Mouse (Mus musculus): ENCODE measurements around the gene Lin7a. TPM values are rescaled to one million over a fixed set of nuclear protein-coding genes. Genes with fewer than 3 reads are reported as not detected.

Gene Lin7a
- polyA plus RNA-seq, 1 experiment from 2014 or later: 7.1 TPM

- Histone ChIP-seq H3K4me1 (no peaks in the 10 kb centered on the region), H3K36me3 (replicated peaks) (no peaks in the 10 kb centered on the region), H3K4me2 (no peak overlapping the region), H3K27me3 (no peaks in the 10 kb centered on the region), H3K9ac (no peak overlapping the region), H3K27ac (no peak overlapping the region), H3K9me3 (no peaks in the 10 kb centered on the region), H3K4me3 (replicated peaks) (no peak overlapping the region)
- WGBS: 96% methylated on average over 1 of the region's 1 CpGs
- no peak for ATAC-seq (ENCODE audit: low FRiP score)
Observed at GRCm38 (mm10) chr10:107230851-107231130, 40.7 kb upstream of the Lin7a start.

- no peaks in the 10 kb centered on the region for H3K27me3 ChIP-seq
- 93% methylated on average over 4 of the region's 4 CpGs for WGBS
- H3K9me3 ChIP-seq: no peaks in the 10 kb centered on the region
- H3K4me2 ChIP-seq: no peak overlapping the region
- H3K36me3 ChIP-seq (replicated peaks): no peaks in the 10 kb centered on the region
- no peak overlapping the region for H3K27ac ChIP-seq
- ATAC-seq (ENCODE audit: low FRiP score): no peak
- H3K4me1 ChIP-seq: no peaks in the 10 kb centered on the region
- H3K4me3 ChIP-seq (replicated peaks): no peak overlapping the region
- no peak overlapping the region for H3K9ac ChIP-seq
Observed at GRCm38 (mm10) chr10:107231421-107232010, 40.0 kb upstream of the Lin7a start.

- no peak overlapping the region for H3K27ac ChIP-seq
- no peak overlapping the region for H3K4me2 ChIP-seq
- no peaks in the 10 kb centered on the region for H3K36me3 ChIP-seq (replicated peaks)
- no peak overlapping the region for H3K9ac ChIP-seq
- ATAC-seq (ENCODE audit: low FRiP score): no peak
- WGBS: 91% methylated on average over 2 of the region's 2 CpGs
- H3K9me3 ChIP-seq: no peaks in the 10 kb centered on the region
- no peaks in the 10 kb centered on the region for H3K27me3 ChIP-seq
- H3K4me1 ChIP-seq: no peaks in the 10 kb centered on the region
- H3K4me3 ChIP-seq (replicated peaks): no peak overlapping the region
Observed at GRCm38 (mm10) chr10:107232491-107233110, 38.9 kb upstream of the Lin7a start.

- no peak overlapping the region for H3K9ac ChIP-seq
- H3K27me3 ChIP-seq: no peaks in the 10 kb centered on the region
- H3K27ac ChIP-seq: no peak overlapping the region
- H3K36me3 ChIP-seq (replicated peaks): no peaks in the 10 kb centered on the region
- H3K4me2 ChIP-seq: no peak overlapping the region
- no peaks in the 10 kb centered on the region for H3K9me3 ChIP-seq
- no peaks in the 10 kb centered on the region for H3K4me1 ChIP-seq
- ATAC-seq (ENCODE audit: low FRiP score): no peak
- WGBS: 94% methylated on average over 2 of the region's 2 CpGs
- H3K4me3 ChIP-seq (replicated peaks): no peak overlapping the region
Observed at GRCm38 (mm10) chr10:107233221-107233620, 38.3 kb upstream of the Lin7a start.

- Histone ChIP-seq H3K27me3 (no peaks in the 10 kb centered on the region), H3K4me3 (replicated peaks) (no peak overlapping the region), H3K9ac (no peak overlapping the region), H3K9me3 (no peaks in the 10 kb centered on the region), H3K27ac (no peak overlapping the region), H3K36me3 (replicated peaks) (no peaks in the 10 kb centered on the region), H3K4me1 (no peaks in the 10 kb centered on the region), H3K4me2 (no peak overlapping the region)
- 80% methylated on average over 4 of the region's 4 CpGs for WGBS
- ATAC-seq (ENCODE audit: low FRiP score): no peak
Observed at GRCm38 (mm10) chr10:107233825-107234224, 37.7 kb upstream of the Lin7a start.

- Histone ChIP-seq H3K9ac (no peak overlapping the region), H3K27ac (no peak overlapping the region), H3K27me3 (no peaks in the 10 kb centered on the region), H3K4me1 (no peaks in the 10 kb centered on the region), H3K4me3 (replicated peaks) (no peak overlapping the region), H3K36me3 (replicated peaks) (no peaks in the 10 kb centered on the region), H3K9me3 (no peaks in the 10 kb centered on the region), H3K4me2 (no peak overlapping the region)
- WGBS: 83% methylated on average over 7 of the region's 7 CpGs
- no peak for ATAC-seq (ENCODE audit: low FRiP score)
Observed at GRCm38 (mm10) chr10:107234421-107235400, 36.8 kb upstream of the Lin7a start.

- Histone ChIP-seq H3K4me2 (no peak overlapping the region), H3K27ac (no peak overlapping the region), H3K27me3 (no peaks in the 10 kb centered on the region), H3K9me3 (no peaks in the 10 kb centered on the region), H3K9ac (no peak overlapping the region), H3K36me3 (replicated peaks) (no peaks in the 10 kb centered on the region), H3K4me3 (replicated peaks) (no peak overlapping the region), H3K4me1 (no peaks in the 10 kb centered on the region)
- no peak for ATAC-seq (ENCODE audit: low FRiP score)
- 95% methylated on average over 3 of the region's 3 CpGs for WGBS
Observed at GRCm38 (mm10) chr10:107235496-107235895, 36.0 kb upstream of the Lin7a start.

- no peak for ATAC-seq (ENCODE audit: low FRiP score)
- no peaks in the 10 kb centered on the region for H3K9me3 ChIP-seq
- no peaks in the 10 kb centered on the region for H3K27me3 ChIP-seq
- H3K4me1 ChIP-seq: no peaks in the 10 kb centered on the region
- WGBS: 86% methylated on average over 4 of the region's 4 CpGs
- H3K36me3 ChIP-seq (replicated peaks): no peaks in the 10 kb centered on the region
- no peak overlapping the region for H3K4me3 ChIP-seq (replicated peaks)
- no peak overlapping the region for H3K9ac ChIP-seq
- H3K27ac ChIP-seq: no peak overlapping the region
- no peak overlapping the region for H3K4me2 ChIP-seq
Observed at GRCm38 (mm10) chr10:107236211-107236610, 35.3 kb upstream of the Lin7a start.

GRCm38 (mm10) chr10:107237076-107237475 is 34.4 kb upstream of the Lin7a start:
- Histone ChIP-seq H3K36me3 (replicated peaks) (no peaks in the 10 kb centered on the region), H3K27ac (no peak overlapping the region), H3K27me3 (no peaks in the 10 kb centered on the region), H3K9ac (no peak overlapping the region), H3K4me2 (no peak overlapping the region), H3K4me1 (no peaks in the 10 kb centered on the region), H3K4me3 (replicated peaks) (no peak overlapping the region), H3K9me3 (no peaks in the 10 kb centered on the region)
- WGBS: 86% methylated on average over 2 of the region's 2 CpGs
- ATAC-seq (ENCODE audit: low FRiP score): no peak

- 92% methylated on average over 1 of the region's 1 CpGs for WGBS
- no peaks in the 10 kb centered on the region for H3K36me3 ChIP-seq (replicated peaks)
- no peak overlapping the region for H3K4me2 ChIP-seq
- no peaks in the 10 kb centered on the region for H3K27me3 ChIP-seq
- no peaks in the 10 kb centered on the region for H3K4me1 ChIP-seq
- no peak overlapping the region for H3K4me3 ChIP-seq (replicated peaks)
- H3K9me3 ChIP-seq: no peaks in the 10 kb centered on the region
- H3K27ac ChIP-seq: no peak overlapping the region
- H3K9ac ChIP-seq: no peak overlapping the region
- ATAC-seq (ENCODE audit: low FRiP score): no peak
Observed at GRCm38 (mm10) chr10:107237736-107238135, 33.8 kb upstream of the Lin7a start.

- Histone ChIP-seq H3K27me3 (no peaks in the 10 kb centered on the region), H3K36me3 (replicated peaks) (no peaks in the 10 kb centered on the region), H3K4me3 (replicated peaks) (no peak overlapping the region), H3K9me3 (no peaks in the 10 kb centered on the region), H3K4me1 (no peaks in the 10 kb centered on the region), H3K9ac (no peak overlapping the region), H3K4me2 (no peak overlapping the region), H3K27ac (no peak overlapping the region)
- 62% methylated on average over 2 of the region's 2 CpGs for WGBS
- no peak for ATAC-seq (ENCODE audit: low FRiP score)
Observed at GRCm38 (mm10) chr10:107238151-107238860, 33.2 kb upstream of the Lin7a start.

- H3K9ac ChIP-seq: no peak overlapping the region
- WGBS: 87% methylated on average over 3 of the region's 3 CpGs
- no peak overlapping the region for H3K4me2 ChIP-seq
- no peaks in the 10 kb centered on the region for H3K4me1 ChIP-seq
- no peaks in the 10 kb centered on the region for H3K9me3 ChIP-seq
- H3K27ac ChIP-seq: no peak overlapping the region
- no peak for ATAC-seq (ENCODE audit: low FRiP score)
- H3K4me3 ChIP-seq (replicated peaks): no peak overlapping the region
- no peaks in the 10 kb centered on the region for H3K36me3 ChIP-seq (replicated peaks)
- no peaks in the 10 kb centered on the region for H3K27me3 ChIP-seq
Observed at GRCm38 (mm10) chr10:107238861-107239435, 32.5 kb upstream of the Lin7a start.

Measured in forebrain, embryonic 12.5 days (tissue).